Mouse (Mus musculus): ENCODE data around the gene Mrpl45. TPM values are rescaled to one million over a fixed set of nuclear protein-coding genes. Genes with fewer than 3 reads are reported as not detected.

The Mrpl45 gene
- polyA plus RNA-seq, 1 experiment, result 33.0 TPM

- H3K4me3 ChIP-seq (ENCODE audit: insufficient read depth, low read length), result no peak overlapping the region
- no peak overlapping the region for H3K27ac ChIP-seq (ENCODE audit: insufficient read depth, low read depth, low read length)
- H3K4me1 ChIP-seq (ENCODE audit: control insufficient read depth, insufficient read depth, low read length), result peaks cover 2% of the 10 kb centered on the region; the same call in 1 of the 2 replicates
- TF ChIP-seq POLR2A (IDR thresholded peaks at IDR 0.05; ENCODE audit: borderline replicate concordance, low read depth, low read length) (no peak), CTCF (IDR thresholded peaks at IDR 0.05; ENCODE audit: low read depth, low read length) (no peak)
These were observed 55.0 kb downstream of the Mrpl45 start for GRCm38 (mm10) chr11:97370329-97371091.

- TF ChIP-seq CTCF (IDR thresholded peaks at IDR 0.05; ENCODE audit: low read depth, low read length) (no peak), POLR2A (IDR thresholded peaks at IDR 0.05; ENCODE audit: borderline replicate concordance, low read depth, low read length) (no peak)
- H3K4me3 ChIP-seq (ENCODE audit: insufficient read depth, low read length), result no peak overlapping the region
- no peaks in the 10 kb centered on the region for H3K4me1 ChIP-seq (ENCODE audit: control insufficient read depth, insufficient read depth, low read length)
- no peak overlapping the region for H3K27ac ChIP-seq (ENCODE audit: insufficient read depth, low read depth, low read length)
These were observed 56.8 kb downstream of the Mrpl45 start for GRCm38 (mm10) chr11:97372159-97372864.

GRCm38 (mm10) chr11:97373402-97373801 lies 57.9 kb downstream of the Mrpl45 start:
- TF ChIP-seq POLR2A (IDR thresholded peaks at IDR 0.05; ENCODE audit: borderline replicate concordance, low read depth, low read length) (no peak), CTCF (IDR thresholded peaks at IDR 0.05; ENCODE audit: low read depth, low read length) (no peak)
- no peak overlapping the region for H3K27ac ChIP-seq (ENCODE audit: insufficient read depth, low read depth, low read length)
- no peaks in the 10 kb centered on the region for H3K4me1 ChIP-seq (ENCODE audit: control insufficient read depth, insufficient read depth, low read length)
- no peak overlapping the region for H3K4me3 ChIP-seq (ENCODE audit: insufficient read depth, low read length)

Other genes with a start within 250 kb of the Mrpl45 start
- gene Tbx21, start 200.4 kb upstream of the Mrpl45 start, polyA plus RNA-seq (2012; ENCODE audit: insufficient read depth, insufficient read length, missing spikeins), result not detected in 2 replicates
- gene Tbkbp1, start 164.2 kb upstream of the Mrpl45 start, polyA plus RNA-seq (2012; ENCODE audit: insufficient read depth, insufficient read length, missing spikeins), result 36.7 and 39.2 TPM in 2 replicates
- gene Kpnb1, start 127.8 kb upstream of the Mrpl45 start, polyA plus RNA-seq (2012; ENCODE audit: insufficient read depth, insufficient read length, missing spikeins), result 84.9 and 87.9 TPM in 2 replicates
- 102 and 112 TPM in 2 replicates for gene Npepps, start 35.1 kb upstream of the Mrpl45 start, polyA plus RNA-seq (2012; ENCODE audit: insufficient read depth, insufficient read length, missing spikeins)
- gene Gpr179, start 36.4 kb downstream of the Mrpl45 start, polyA plus RNA-seq (2012; ENCODE audit: insufficient read depth, insufficient read length, missing spikeins), result 0.12 TPM in 1 of 2 replicates, not detected in the other
- 9.2 and 10.3 TPM in 2 replicates for gene Socs7, start 46.8 kb downstream of the Mrpl45 start, polyA plus RNA-seq (2012; ENCODE audit: insufficient read depth, insufficient read length, missing spikeins)
- gene Arhgap23, start 99.8 kb downstream of the Mrpl45 start, polyA plus RNA-seq (2012; ENCODE audit: insufficient read depth, insufficient read length, missing spikeins), result 7.5 and 9.2 TPM in 2 replicates
- not detected in 2 replicates for gene 4933428G20Rik, start 184.6 kb downstream of the Mrpl45 start, polyA plus RNA-seq (2012; ENCODE audit: insufficient read depth, insufficient read length, missing spikeins)